Mouse (Mus musculus) forelimb bud, embryonic 11.5 days (tissue): ENCODE data around the gene Cacna1c.

Experiments used
- DNase-seq: peaks from one replicate; pipeline ENCODE4 v3.0.0-alpha.2; 2012; ENCODE audit warnings: low read depth, low spot score

Gene Cacna1c

DNA sequence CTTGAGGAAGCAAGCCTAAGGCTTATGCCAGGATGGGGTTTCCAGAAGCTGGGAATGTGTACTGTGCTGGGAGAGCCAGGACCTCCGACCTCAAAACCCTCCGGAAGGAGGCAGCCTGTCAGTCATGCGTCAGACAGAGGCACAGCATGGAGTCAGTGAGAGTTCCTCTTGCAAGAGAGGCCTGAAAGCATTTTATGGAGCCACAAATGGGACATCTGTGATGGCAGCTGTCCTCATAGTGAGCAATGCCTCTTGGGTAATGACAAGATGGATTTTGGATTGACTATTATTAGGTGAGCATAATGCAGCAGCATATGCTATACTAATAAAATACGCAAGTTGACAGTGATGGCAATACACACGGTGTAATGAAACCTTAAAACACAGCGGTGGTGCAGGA lies 515.4 kb downstream of the Cacna1c start:
- no peak for DNase-seq

DNA sequence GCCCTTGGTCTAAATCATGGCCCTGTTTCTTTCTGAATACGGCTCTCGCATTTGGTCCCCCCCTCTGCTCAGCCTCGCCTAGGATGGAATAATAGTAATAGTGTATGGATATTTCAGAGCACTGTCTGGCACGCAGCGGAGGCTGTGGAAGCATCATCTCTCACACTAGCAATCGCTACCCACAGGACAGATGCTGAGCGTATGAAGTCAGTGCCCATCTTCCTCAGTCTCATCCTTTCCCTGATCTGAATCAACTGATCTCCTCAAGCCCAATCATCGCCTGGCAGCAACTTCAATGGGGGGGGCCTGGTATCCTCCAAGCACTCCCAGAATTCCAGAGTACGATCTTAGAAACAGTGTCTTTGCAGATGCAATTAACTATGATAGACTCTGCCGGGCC lies 518.2 kb downstream of the Cacna1c start:
- DNase-seq: no peak

DNA sequence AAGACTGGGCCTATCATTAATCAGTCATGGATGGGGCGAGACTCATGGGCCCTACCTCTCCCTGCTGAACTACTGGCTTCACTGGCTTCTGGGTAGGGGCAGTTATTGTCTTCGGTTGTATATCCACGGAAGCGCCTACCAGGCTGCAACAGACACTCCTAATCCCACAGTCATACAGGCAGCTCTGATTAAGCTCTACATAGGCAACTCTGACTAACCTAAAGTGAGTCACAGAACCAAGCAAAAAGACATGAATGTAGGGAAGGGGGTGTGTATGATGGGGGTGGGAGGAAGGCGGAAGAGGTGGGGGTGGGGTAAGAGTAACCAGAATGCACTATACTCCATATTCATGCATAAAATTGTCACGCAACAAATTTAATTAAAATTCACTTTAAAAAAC lies 518.9 kb downstream of the Cacna1c start:
- DNase-seq: no peak

DNA sequence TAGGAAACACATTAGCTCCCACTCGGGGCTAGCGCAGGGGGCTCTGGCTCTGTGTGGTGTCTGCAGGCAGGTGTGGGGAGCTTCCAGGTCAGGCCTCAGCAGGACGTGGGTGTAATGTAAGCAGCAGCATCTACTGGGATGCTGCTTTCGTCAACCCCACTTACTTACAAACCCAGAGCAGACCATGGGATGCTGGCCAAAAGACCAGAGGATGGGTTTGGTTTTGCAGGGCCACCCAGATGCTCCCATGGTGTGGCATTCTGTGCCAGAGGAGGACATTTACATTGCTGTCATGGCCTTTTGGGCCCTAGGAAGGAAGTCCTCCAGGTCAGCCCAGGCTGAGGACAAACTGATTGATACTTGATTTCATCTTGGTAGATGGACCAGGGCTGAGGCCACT lies 521.4 kb downstream of the Cacna1c start:
- no peak for DNase-seq

DNA sequence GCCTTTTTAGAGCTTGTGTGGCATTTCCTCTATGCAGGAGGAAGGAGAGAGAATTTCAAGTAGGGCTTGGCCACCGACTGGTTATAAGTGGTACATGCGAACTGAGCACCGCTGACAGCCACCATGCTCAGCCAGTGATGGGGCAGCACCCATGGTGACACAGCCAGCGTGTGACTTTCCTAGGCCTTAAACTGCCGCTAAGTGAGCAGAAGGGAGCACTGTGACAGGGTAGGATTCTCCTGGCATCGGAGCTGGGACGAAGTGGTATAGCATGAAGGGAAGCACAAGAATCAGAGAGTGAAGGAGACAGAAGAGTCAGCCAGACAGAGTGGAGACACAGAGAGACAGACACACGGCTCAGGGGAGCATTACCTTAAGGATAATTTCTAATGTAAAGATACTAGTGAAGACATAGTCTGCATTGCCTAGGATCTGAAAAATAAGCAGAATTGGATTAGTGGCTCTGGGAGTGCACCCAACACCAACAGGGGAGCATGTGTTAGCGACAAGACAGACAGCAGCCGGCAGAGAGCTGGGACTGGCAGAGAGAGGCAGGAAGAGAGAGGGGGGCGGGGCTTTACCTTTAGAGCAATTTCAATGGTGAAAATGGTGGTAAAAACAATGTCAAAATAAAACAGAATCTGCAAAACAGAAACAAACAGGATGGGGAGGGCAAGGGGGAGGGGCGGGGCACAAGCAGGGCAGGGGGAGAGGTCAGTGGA lies 522.1 kb downstream of the Cacna1c start:
- no peak for DNase-seq

DNA sequence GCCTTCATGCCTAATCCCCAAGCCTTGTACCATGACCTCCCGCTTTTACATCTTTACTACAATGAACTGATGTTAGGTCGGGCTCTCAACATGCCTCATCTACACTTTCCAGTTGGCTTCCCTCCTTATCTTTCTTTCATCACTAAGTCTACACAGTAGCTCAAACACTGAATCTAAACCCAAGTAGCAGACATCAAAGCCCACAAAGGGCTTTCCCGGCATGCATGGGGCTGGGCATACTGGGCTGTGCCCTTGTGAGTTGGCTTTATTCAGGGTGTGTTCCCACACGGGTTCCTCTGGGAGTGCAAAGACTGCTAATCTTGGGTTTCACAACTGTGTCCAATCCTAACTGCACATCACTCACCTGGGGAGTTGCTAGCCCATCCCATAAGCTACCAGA lies 542.9 kb downstream of the Cacna1c start:
- DNase-seq: no peak

DNA sequence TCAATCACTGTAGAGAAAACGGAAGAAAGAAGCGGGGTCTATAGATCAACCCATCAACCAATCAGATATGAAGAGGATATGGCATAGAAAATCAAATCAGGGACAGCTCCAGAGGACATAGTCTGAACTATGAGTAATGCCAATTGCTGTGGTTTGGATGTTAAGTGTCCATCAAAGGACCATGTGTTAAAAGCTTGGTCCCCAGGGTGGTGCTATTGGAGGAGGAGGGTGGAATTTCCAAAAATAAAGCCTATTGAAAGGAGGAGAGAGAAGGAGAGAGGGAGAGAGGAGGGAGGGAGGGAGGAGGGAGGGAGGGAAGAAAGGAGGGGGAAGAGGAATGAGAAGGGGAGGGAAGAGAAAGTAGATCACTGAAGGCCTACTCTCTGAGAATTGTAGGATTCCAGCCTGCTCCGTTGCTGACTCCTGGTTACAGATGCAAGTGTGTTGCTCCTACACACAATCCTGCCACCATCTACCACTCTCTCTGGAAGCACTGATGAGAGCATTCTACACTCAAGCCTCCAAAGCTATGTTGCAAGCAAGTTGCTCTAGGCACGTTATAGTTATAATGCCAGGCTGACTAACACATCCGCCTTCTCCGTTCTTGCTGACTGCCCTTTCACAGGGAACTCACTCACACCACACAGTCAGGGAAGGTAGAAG lies 547.0 kb downstream of the Cacna1c start:
- no peak for DNase-seq

DNA sequence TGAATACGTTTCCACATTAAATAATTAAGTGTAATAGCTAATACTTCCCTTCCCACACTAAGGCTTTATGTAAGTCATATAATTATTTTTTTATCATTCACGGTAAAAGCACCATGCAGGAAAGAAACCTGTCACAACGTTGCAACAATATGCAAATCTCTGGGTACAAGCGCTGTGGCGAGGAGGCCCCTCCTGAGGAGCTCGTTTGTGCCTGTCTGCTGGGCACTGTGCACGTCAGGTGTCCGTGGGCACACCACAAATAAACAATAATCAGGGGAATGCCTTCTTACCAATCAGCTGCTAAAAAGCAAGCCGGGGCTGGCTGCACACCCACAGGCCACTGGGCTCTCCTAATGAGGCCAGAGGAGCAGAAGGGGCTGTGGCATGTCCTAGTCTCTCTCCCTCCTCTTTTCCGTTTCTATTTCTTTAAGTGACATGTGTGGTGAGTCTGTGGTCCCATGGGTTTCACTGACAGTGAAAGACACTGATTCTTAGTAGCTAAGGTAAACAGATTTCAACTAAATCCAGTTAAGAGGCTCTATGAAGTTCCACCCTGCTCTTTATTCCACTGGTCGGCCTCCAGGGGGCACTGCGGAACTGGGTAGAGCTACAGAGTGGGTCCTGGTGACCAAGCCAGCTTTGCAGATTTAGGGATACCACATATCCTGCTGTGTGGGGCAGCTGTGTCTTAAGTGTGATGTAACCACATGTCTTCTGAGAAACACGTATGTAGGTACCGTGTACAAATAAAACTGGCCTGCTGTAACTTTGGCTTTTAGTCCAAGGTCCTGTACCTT lies 549.8 kb downstream of the Cacna1c start:
- peak; percentile 69 for DNase-seq

DNA sequence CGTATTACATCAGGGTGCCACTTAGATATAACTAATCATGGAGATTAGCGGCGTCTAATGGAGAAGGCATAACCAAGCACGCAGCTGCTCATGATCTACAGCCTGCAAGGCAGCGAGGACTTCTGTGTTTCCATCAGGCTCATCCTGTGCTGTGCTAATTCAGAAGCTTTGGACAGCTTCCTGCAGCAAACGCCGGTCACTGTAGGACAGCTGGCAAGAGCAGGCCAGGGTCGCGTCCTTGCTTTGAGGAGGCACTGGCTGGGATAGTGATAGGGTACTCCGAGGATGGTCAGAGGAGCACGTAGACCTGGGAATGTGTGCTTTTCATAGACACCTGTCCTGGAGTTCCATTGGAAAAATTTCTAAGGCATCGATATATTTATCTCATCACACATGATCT lies 551.4 kb downstream of the Cacna1c start:
- no peak for DNase-seq

DNA sequence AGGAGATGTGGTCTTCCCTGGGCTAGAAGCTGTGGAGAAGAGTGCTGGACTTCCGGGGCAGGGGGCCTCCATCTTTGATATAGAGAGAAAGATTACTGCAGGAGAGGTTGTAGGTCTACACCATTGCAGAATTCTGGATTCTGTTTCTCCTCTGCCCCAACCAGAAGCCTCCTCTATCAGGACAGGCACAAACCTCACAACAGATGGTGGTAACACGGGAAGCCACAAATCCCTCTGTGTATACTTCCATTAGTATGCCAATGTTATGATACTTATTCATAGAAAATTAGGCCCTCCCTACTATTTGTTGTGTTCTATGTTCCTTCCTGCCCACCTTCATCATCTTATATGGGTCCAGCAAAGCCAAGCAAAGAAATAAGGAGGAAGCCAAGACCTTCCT lies 552.7 kb downstream of the Cacna1c start:
- no peak for DNase-seq

DNA sequence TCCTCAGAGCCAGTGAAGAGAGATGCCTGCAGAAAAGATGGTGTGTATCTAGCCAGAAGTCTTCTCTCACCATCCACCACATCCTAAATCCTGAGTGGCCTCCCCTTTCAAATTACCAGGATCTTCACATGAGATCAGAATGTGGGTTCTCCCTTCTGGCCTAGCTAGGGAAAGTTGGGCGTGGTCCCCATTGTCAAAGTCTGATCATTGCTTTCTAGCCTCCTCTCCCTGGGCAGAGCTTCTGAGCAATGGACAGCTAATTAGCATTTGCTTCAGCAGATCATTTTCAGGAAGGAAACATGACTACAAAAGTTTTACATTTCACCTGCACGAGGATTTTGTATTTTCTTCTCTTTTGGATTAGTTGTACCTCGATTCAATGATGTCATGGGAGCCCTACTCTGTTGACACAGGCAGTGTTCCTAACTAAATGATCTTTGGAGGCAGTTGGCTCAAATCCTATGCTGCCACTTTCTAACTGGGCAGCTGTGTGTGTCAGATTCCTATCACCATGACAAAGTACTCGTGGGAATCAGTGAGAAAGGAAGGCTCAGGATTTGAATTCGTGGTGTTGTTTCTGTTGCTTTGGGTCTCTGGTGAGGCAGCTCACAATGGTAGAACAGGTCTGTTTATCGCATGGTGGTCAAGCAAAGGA lies 554.4 kb downstream of the Cacna1c start:
- DNase-seq: no peak

DNA sequence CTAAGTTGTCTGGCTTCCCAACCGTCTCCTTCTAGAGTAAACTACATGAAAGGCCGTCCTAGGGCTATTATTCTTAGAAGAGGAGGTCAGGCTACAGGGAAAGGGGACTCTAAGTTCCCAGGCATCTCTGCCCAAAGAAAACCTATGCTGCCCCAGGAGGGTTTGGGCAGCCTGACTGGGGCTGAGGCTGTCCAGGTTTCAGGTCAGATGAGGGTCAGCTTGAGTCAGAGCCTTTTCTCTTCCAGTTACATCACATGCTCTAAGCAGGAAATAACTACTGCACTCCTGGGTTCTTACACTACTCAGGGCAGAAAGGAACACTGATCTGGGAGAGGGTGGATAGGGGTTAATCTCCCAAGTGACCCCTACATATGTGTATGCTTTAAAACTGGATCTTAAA lies 556.4 kb downstream of the Cacna1c start:
- no peak for DNase-seq

DNA sequence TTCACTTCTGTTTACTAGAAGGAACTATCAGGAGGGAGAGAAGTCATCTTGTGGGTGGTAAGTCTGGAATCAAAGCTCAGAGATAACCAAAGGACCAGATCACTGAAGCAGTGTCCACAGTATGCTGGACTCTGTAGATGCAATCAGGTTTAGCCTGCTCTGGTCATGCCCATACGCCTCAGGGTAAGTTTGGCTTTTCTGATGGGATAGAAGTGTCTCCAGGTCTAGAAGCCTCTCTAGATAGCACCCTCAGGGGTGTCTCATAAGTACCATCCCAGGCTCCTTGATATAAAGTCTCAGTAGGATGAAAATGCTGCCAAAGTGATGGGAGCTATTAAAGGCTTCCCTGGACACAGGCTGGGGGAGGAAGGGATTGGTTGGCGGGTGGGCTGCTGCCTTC lies 557.3 kb downstream of the Cacna1c start:
- DNase-seq: no peak

DNA sequence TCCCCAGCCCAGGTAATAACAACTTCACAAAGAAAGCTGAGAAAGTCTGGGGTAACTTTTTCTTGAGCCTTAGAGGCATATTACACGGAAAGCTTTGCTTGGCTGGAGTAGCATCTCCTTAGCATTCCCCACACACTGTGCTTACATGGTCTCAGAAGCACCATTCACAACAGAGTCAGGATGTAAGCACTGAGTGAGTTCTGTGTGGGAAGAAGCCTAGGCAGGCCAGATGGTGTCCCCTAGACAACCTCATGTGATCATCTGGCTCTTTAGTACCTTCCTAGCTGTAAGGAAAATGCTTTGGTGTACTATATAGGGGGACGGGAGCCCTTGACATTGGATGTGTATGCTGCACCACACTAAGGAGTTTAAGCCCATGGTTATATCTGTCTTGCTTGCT lies 563.7 kb downstream of the Cacna1c start:
- DNase-seq: no peak

DNA sequence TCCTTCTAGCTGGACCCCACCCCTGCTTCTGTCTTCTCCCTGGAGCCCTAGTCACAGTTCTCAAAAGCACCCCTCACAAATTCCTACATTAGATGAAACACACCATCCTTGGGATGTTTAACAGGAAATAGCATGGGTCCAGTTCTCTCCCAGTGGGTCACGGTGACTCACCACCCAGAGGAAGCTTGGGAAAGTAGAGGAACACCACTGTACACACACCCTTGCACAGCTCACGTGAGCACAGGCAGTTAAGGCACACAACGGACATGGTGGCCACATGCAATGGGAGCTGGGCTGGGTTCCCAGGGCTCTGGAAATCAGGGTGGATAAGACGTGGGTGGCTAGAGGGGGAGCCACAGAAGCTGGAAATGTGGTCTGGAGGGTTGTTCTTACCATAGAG lies 566.2 kb downstream of the Cacna1c start:
- DNase-seq: no peak

DNA sequence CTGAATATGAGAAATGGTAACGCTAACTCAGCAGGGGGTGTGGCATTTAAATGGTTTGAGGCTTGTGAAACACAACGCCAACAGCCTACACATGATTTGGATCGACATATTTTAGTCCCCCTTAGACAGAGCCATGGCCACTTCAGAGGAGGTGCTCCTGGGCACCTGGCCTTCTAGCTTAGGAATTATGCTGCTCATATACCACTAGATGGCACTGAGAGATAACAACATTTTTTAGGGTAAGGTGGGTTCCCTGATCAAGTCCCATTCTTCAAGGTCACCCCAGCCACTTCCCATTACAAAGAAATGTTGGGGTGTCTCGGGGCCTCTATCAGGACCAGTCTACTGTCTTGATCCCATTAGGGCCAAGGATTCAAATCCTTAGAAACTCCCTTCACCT lies 570.0 kb downstream of the Cacna1c start:
- DNase-seq: peak; percentile 35

DNA sequence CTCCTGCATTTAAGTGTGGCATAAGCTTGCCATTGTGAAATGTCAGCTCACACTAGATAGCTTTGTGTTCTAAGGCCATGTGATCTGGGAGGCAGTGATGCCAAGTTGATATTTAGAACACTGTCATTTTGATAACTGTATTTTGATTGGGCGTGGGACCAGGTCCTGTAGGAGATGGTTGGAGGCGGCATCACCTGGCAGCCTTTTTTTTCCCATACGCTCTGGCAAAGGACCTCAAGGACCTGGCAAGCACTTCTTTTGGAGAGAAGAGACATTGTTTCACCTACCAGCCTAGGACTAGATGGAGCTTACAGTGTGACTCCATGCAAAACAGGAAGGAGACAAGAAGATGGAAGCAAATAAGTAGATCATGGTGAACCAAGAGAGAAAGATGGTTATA lies 572.6 kb downstream of the Cacna1c start:
- DNase-seq: no peak

DNA sequence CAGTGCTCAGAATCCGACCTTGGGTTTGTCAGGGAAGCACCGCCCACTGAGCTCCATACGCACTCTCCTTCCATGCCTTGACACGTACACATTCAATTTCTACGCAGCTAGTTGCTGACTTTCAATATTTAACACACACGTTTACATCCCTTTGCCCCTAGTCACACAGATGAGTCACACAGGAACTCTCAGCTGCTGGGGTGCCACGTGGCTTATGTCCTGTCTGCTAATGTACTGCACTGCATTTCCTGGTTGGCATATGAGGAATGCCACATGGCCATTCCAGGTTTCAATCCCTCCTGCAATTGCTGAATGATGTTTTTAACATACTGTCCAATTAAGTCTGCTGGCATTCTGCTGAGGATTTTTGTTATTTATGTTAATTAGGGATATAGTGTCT lies 574.4 kb downstream of the Cacna1c start:
- no peak for DNase-seq

DNA sequence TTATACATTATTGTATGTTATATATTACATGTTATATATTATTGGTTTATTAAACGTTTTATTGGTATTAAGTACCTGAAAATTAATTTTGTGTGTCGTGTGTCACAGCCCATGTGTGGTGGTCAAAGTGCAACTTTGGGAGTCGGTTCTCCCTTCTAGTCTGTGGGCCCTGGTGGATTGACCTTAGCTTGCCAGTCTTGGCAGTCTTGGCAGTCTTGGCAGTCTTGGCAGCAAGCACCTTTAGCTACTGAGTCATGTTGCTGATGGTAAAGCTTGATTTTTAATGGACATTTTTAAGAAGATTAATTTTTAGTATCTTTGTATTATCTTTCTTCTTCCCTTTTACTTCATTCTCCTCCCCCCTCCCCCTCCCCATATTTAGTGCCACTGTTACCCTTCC lies 574.8 kb downstream of the Cacna1c start:
- no peak for DNase-seq

DNA sequence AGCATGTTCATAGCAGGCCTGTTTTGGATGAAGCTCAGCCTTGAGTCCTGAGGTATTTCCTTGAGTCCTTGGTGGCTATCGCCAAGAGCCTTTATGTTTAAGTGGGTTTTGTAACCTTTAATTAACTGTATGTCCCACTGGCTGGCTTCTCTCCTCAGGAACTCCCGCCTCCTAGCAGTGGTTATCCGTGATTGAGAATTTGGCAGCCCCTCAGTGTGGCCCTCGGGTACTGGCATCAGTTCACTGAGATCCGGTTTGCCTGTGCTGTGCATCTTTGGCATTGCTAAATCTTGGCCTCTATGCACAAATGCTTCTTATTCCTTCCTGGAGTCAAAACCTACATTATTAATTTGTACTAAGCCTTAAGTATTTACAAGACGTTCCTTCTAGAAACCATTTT lies 587.3 kb downstream of the Cacna1c start:
- no peak for DNase-seq

DNA sequence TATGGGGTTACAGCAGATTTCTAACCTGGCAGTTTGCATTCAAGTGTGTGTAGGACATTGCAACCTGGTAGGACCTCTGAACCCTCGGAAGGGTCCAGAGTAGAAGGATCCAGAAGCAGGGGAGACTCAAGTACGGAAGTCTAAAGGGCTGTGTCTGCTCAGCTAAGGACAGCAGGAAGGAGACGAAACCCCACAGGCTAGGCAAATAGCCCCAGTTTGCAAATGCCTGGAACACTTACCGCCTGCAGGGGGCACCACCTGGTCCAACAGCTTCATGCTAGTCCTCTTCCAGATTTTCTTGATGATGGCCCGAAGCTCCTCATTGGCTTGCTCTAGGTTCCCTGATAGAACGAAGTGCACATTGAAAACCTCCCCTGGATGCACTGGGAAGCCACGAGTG lies 590.2 kb downstream of the Cacna1c start:
- DNase-seq: no peak

DNA sequence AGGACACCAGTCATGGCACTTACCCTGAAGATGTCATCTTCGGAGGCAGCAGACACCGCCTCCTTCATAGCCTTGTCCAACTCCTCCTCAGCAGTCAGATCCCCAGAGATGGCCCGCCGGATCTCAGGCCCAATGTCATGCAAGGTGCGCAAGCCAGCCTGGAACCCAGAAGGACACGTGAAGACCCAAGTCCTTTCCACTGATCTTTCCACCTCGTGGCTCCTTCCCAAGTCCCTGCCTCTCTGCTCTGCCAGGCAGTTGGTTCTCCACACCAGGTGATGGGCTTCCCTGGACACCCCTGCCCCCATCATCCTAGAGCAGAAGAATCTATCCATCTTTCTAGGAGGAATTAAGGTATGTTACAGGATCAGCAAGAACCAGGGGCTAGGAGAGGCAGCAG lies 592.4 kb downstream of the Cacna1c start:
- no peak for DNase-seq
